Mouse (Mus musculus): ENCODE data around the gene Ppt1. TPM values are rescaled to one million over a fixed set of nuclear protein-coding genes. Genes with fewer than 3 reads are reported as not detected.

Gene Ppt1
- total RNA-seq, 2 experiments from 2014 or later: 24.5 to 37.8 TPM

- ATAC-seq (replicated peaks; ENCODE audit: low FRiP score, low TSS enrichment, poor library complexity, severe bottlenecking): no peak
Measured at GRCm38 (mm10) chr4:122861836-122862235, 25.8 kb downstream of the Ppt1 start.

GRCm38 (mm10) chr4:122868041-122868440 is 32.0 kb downstream of the Ppt1 start:
- no peak for ATAC-seq (replicated peaks; ENCODE audit: low FRiP score, low TSS enrichment, poor library complexity, severe bottlenecking)

- ATAC-seq (replicated peaks; ENCODE audit: low FRiP score, low TSS enrichment, poor library complexity, severe bottlenecking): peak; percentile 46; the same call in 1 of the 2 replicates
Measured at GRCm38 (mm10) chr4:122870027-122870426, 34.0 kb downstream of the Ppt1 start.

- no peak for ATAC-seq (replicated peaks; ENCODE audit: low FRiP score, low TSS enrichment, poor library complexity, severe bottlenecking)
Measured at GRCm38 (mm10) chr4:122870741-122871140, 34.7 kb downstream of the Ppt1 start.

GRCm38 (mm10) chr4:122871269-122871668 is 35.2 kb downstream of the Ppt1 start:
- no peak for ATAC-seq (replicated peaks; ENCODE audit: low FRiP score, low TSS enrichment, poor library complexity, severe bottlenecking)

GRCm38 (mm10) chr4:122871989-122872388 is 35.9 kb downstream of the Ppt1 start:
- 0 out of 2 replicates have a peak, but pooled peaks have one; percentile 19 for ATAC-seq (replicated peaks; ENCODE audit: low FRiP score, low TSS enrichment, poor library complexity, severe bottlenecking)

GRCm38 (mm10) chr4:122873003-122873402 is 37.0 kb downstream of the Ppt1 start:
- ATAC-seq (replicated peaks; ENCODE audit: low FRiP score, low TSS enrichment, poor library complexity, severe bottlenecking): peak; percentile 81

GRCm38 (mm10) chr4:122873512-122873911 is 37.5 kb downstream of the Ppt1 start:
- ATAC-seq (replicated peaks; ENCODE audit: low FRiP score, low TSS enrichment, poor library complexity, severe bottlenecking): peak; percentile 61

GRCm38 (mm10) chr4:122878333-122879070 is 42.5 kb downstream of the Ppt1 start:
- 0 out of 2 replicates have a peak, but pooled peaks have one; percentile 25 for ATAC-seq (replicated peaks; ENCODE audit: low FRiP score, low TSS enrichment, poor library complexity, severe bottlenecking)

GRCm38 (mm10) chr4:122882544-122882943 is 46.5 kb downstream of the Ppt1 start:
- ATAC-seq (replicated peaks; ENCODE audit: low FRiP score, low TSS enrichment, poor library complexity, severe bottlenecking): no peak

- ATAC-seq (replicated peaks; ENCODE audit: low FRiP score, low TSS enrichment, poor library complexity, severe bottlenecking): no peak
Measured at GRCm38 (mm10) chr4:122883294-122883693, 47.3 kb downstream of the Ppt1 start.

- ATAC-seq (replicated peaks; ENCODE audit: low FRiP score, low TSS enrichment, poor library complexity, severe bottlenecking): no peak
Measured at GRCm38 (mm10) chr4:122884051-122884450, 48.0 kb downstream of the Ppt1 start.

GRCm38 (mm10) chr4:122884481-122885340 is 48.7 kb downstream of the Ppt1 start:
- no peak for ATAC-seq (replicated peaks; ENCODE audit: low FRiP score, low TSS enrichment, poor library complexity, severe bottlenecking)

- ATAC-seq (replicated peaks; ENCODE audit: low FRiP score, low TSS enrichment, poor library complexity, severe bottlenecking): peak; percentile 90
Measured at GRCm38 (mm10) chr4:122885768-122886578, 49.9 kb downstream of the Ppt1 start, which contains the start of gene Cap1. Gene Cap1, minus strand, starts transcription at chr4:122886056.

- peak; percentile 6 for ATAC-seq (replicated peaks; ENCODE audit: low FRiP score, low TSS enrichment, poor library complexity, severe bottlenecking)
Measured at GRCm38 (mm10) chr4:122886579-122887254, 50.7 kb downstream of the Ppt1 start.

- no peak for ATAC-seq (replicated peaks; ENCODE audit: low FRiP score, low TSS enrichment, poor library complexity, severe bottlenecking)
Measured at GRCm38 (mm10) chr4:122887336-122887735, 51.3 kb downstream of the Ppt1 start.

GRCm38 (mm10) chr4:122890881-122891481 is 54.9 kb downstream of the Ppt1 start:
- ATAC-seq (replicated peaks; ENCODE audit: low FRiP score, low TSS enrichment, poor library complexity, severe bottlenecking): peak; percentile 58

- ATAC-seq (replicated peaks; ENCODE audit: low FRiP score, low TSS enrichment, poor library complexity, severe bottlenecking): no peak
Measured at GRCm38 (mm10) chr4:122891597-122891996, 55.6 kb downstream of the Ppt1 start.

GRCm38 (mm10) chr4:122892157-122892556 is 56.1 kb downstream of the Ppt1 start:
- no peak for ATAC-seq (replicated peaks; ENCODE audit: low FRiP score, low TSS enrichment, poor library complexity, severe bottlenecking)
